Mouse (Mus musculus) heart, embryonic 13.5 days (tissue): ENCODE measurements around the gene Tulp4. TPM values are rescaled to one million over a fixed set of nuclear protein-coding genes. Genes with fewer than 3 reads are reported as not detected.

ENCODE experiments used
- ATAC-seq: fragments of 200-750 bp; cut with Nextera tagmentation; 2 replicates; pipeline ENCODE4 v1.8.0; 2017; ENCODE audit warnings: moderate TSS enrichment; ENCODE audit not compliant: insufficient number of reproducible peaks, low FRiP score, low TSS enrichment; ENCODE audit errors: extremely low read depth
- H3K27ac ChIP-seq: fragments of 300-500 bp; sonication (generic); replicated peaks from 2 replicates; pipeline ENCODE4 v1.5.1; 2015; ENCODE audit warnings: moderate library complexity, mild to moderate bottlenecking, inconsistent platforms
- H3K27me3 ChIP-seq: fragments of 300-500 bp; sonication (generic); replicated peaks from 2 replicates; pipeline ENCODE4 v1.6.1; 2015; ENCODE audit warnings: mild to moderate bottlenecking, inconsistent platforms
- H3K36me3 ChIP-seq: fragments of 300-500 bp; sonication (generic); 2 replicates; pipeline ENCODE4 v1.6.1; 2015; ENCODE audit warnings: mild to moderate bottlenecking, inconsistent platforms
- H3K4me1 ChIP-seq: fragments of 300-500 bp; sonication (generic); 2 replicates; pipeline ENCODE4 v1.6.1; 2015; ENCODE audit warnings: inconsistent platforms
- H3K4me2 ChIP-seq: fragments of 300-500 bp; sonication (generic); 2 replicates; pipeline ENCODE4 v1.6.1; 2015; ENCODE audit warnings: inconsistent platforms, mild to moderate bottlenecking, moderate library complexity
- H3K4me3 ChIP-seq: fragments of 300-500 bp; sonication (generic); 2 replicates; pipeline ENCODE4 v1.5.1; 2015; ENCODE audit warnings: moderate library complexity, mild to moderate bottlenecking, inconsistent platforms
- H3K9ac ChIP-seq: fragments of 300-500 bp; sonication (generic); 2 replicates; pipeline ENCODE4 v1.6.1; 2015; ENCODE audit warnings: inconsistent platforms, mild to moderate bottlenecking, moderate library complexity
- H3K9me3 ChIP-seq: fragments of 300-500 bp; sonication (generic); 2 replicates; pipeline ENCODE4 v1.6.1; 2016; ENCODE audit warnings: inconsistent platforms
- WGBS: fragments of 180-500 bp; shearing (Covaris S2); methylation state at CpG from one replicate; pipeline ENCODE4 v1.1.7; 2015; ENCODE audit warnings: mixed read lengths; 5-methylcytosine and 5-hydroxymethylcytosine counted together
- polyA plus RNA-seq: library from polyadenylated mRNA; unstranded; fragments of >200 nt; fragmentation: Nextera tagmentation; extraction: Ambion mirVana; gene quantifications from 2 replicates; pipeline ENCODE4 v1.2.1, GENCODE M21; 2015

Tulp4 gene
- polyA plus RNA-seq: 60.6 and 68.2 TPM in 2 replicates

- peak; percentile 95 for ATAC-seq
- H3K27me3 ChIP-seq: peaks cover 9% of the 10 kb centered on the region; the same call in 1 of the 2 replicates
- peak within 1 kb of the TSS; percentile 98 for H3K9ac ChIP-seq
- peak within 1 kb of the TSS; percentile 89 for H3K4me3 ChIP-seq
- peaks cover 24% of the 10 kb centered on the region for H3K4me1 ChIP-seq
- H3K27ac ChIP-seq: peak within 1 kb of the TSS; percentile 95
- peak within 1 kb of the TSS; percentile 75 for H3K4me2 ChIP-seq
- under 1% methylated on average over 44 of the region's 76 CpGs for WGBS
- H3K9me3 ChIP-seq: no peaks in the 10 kb centered on the region
- peaks cover 10% of the 10 kb centered on the region for H3K36me3 ChIP-seq
Observed at GRCm38 (mm10) chr17:6106361-6107014, at the start of gene Tulp4. Tulp4 (plus strand) TSS chr17:6106437.

- no peak for ATAC-seq
- Histone ChIP-seq H3K4me1 (no peaks in the 10 kb centered on the region; the same call in 1 of the 2 replicates), H3K9ac (no peak overlapping the region), H3K4me3 (no peak overlapping the region), H3K36me3 (peaks cover 58% of the 10 kb centered on the region), H3K9me3 (no peaks in the 10 kb centered on the region), H3K27me3 (no peaks in the 10 kb centered on the region), H3K27ac (no peak overlapping the region), H3K4me2 (no peak overlapping the region)
- 42% methylated on average over 8 of the region's 8 CpGs for WGBS
Observed at GRCm38 (mm10) chr17:6062793-6063192, 43.4 kb upstream of the Tulp4 start.

GRCm38 (mm10) chr17:6063532-6063931, 42.7 kb upstream of the Tulp4 start:
- Histone ChIP-seq H3K4me1 (no peaks in the 10 kb centered on the region; the same call in 1 of the 2 replicates), H3K27me3 (no peaks in the 10 kb centered on the region), H3K9ac (no peak overlapping the region), H3K4me3 (no peak overlapping the region), H3K27ac (no peak overlapping the region), H3K9me3 (no peaks in the 10 kb centered on the region), H3K36me3 (peaks cover 64% of the 10 kb centered on the region), H3K4me2 (no peak overlapping the region)
- ATAC-seq: no peak
- WGBS: 86% methylated on average over 5 of the region's 5 CpGs

GRCm38 (mm10) chr17:6066021-6066420, 40.2 kb upstream of the Tulp4 start:
- no peaks in the 10 kb centered on the region; the same call in 1 of the 2 replicates for H3K4me1 ChIP-seq
- peaks cover 78% of the 10 kb centered on the region for H3K36me3 ChIP-seq
- no peak overlapping the region for H3K27ac ChIP-seq
- H3K4me3 ChIP-seq: no peak overlapping the region
- no peak for ATAC-seq
- no peak overlapping the region for H3K9ac ChIP-seq
- no peaks in the 10 kb centered on the region for H3K9me3 ChIP-seq
- no peak overlapping the region for H3K4me2 ChIP-seq
- 84% methylated on average over 2 of the region's 2 CpGs for WGBS
- no peaks in the 10 kb centered on the region for H3K27me3 ChIP-seq

GRCm38 (mm10) chr17:6067613-6068012, 38.6 kb upstream of the Tulp4 start:
- no peak for ATAC-seq
- Histone ChIP-seq H3K27me3 (no peaks in the 10 kb centered on the region), H3K36me3 (peaks cover 77% of the 10 kb centered on the region), H3K4me2 (no peak overlapping the region), H3K27ac (no peak overlapping the region), H3K4me1 (no peaks in the 10 kb centered on the region; the same call in 1 of the 2 replicates), H3K4me3 (no peak overlapping the region), H3K9me3 (no peaks in the 10 kb centered on the region), H3K9ac (no peak overlapping the region)
- 81% methylated on average over 7 of the region's 7 CpGs for WGBS

GRCm38 (mm10) chr17:6069866-6070265, 36.4 kb upstream of the Tulp4 start:
- Histone ChIP-seq H3K4me1 (no peaks in the 10 kb centered on the region), H3K9ac (no peak overlapping the region), H3K4me3 (no peak overlapping the region), H3K27ac (no peak overlapping the region), H3K36me3 (peaks cover 73% of the 10 kb centered on the region), H3K4me2 (no peak overlapping the region), H3K27me3 (no peaks in the 10 kb centered on the region), H3K9me3 (no peaks in the 10 kb centered on the region)
- WGBS: 87% methylated on average over 6 of the region's 6 CpGs
- no peak for ATAC-seq

- H3K4me3 ChIP-seq: no peak overlapping the region
- H3K9me3 ChIP-seq: no peaks in the 10 kb centered on the region
- 72% methylated on average over 7 of the region's 7 CpGs for WGBS
- ATAC-seq: no peak
- H3K36me3 ChIP-seq: peaks cover 42% of the 10 kb centered on the region
- H3K9ac ChIP-seq: no peak overlapping the region
- H3K4me2 ChIP-seq: no peak overlapping the region
- peaks cover 6% of the 10 kb centered on the region for H3K4me1 ChIP-seq
- no peak overlapping the region for H3K27ac ChIP-seq
- H3K27me3 ChIP-seq: no peaks in the 10 kb centered on the region
Observed at GRCm38 (mm10) chr17:6073405-6073804, 32.8 kb upstream of the Tulp4 start.

- H3K27ac ChIP-seq: peak within 1 kb of the TSS; percentile 80
- no peaks in the 10 kb centered on the region for H3K9me3 ChIP-seq
- H3K9ac ChIP-seq: peak within 1 kb of the TSS; percentile 94
- WGBS: 1% methylated on average over 70 of the region's 70 CpGs
- H3K36me3 ChIP-seq: peaks cover 13% of the 10 kb centered on the region
- H3K4me3 ChIP-seq: peak within 1 kb of the TSS; percentile 84
- H3K4me1 ChIP-seq: peaks cover 21% of the 10 kb centered on the region
- H3K4me2 ChIP-seq: peak within 1 kb of the TSS; percentile 79
- ATAC-seq: peak; percentile 99
- no peaks in the 10 kb centered on the region for H3K27me3 ChIP-seq
Observed at GRCm38 (mm10) chr17:6079287-6080122, 26.7 kb upstream of the Tulp4 start, which contains the start of the genes Serac1 and Gtf2h5. Serac1 (minus strand) TSS chr17:6079741. Gtf2h5 (plus strand) TSS chr17:6079786.

- H3K36me3 ChIP-seq: peaks cover 49% of the 10 kb centered on the region
- whole genome bisulfite sequencing: 81% methylated on average over 5 of the region's 5 CpGs
- no peaks in the 10 kb centered on the region for H3K27me3 ChIP-seq
- H3K4me3 ChIP-seq: no peak overlapping the region
- no peak overlapping the region for H3K27ac ChIP-seq
- H3K4me2 ChIP-seq: no peak overlapping the region
- no peak for ATAC-seq
- no peak overlapping the region for H3K9ac ChIP-seq
- H3K9me3 ChIP-seq: no peaks in the 10 kb centered on the region
- peaks cover 15% of the 10 kb centered on the region for H3K4me1 ChIP-seq
Observed at GRCm38 (mm10) chr17:6083323-6083890, 22.8 kb upstream of the Tulp4 start.

- no peaks in the 10 kb centered on the region for H3K27me3 ChIP-seq
- H3K4me2 ChIP-seq: no peak overlapping the region
- no peak overlapping the region for H3K4me3 ChIP-seq
- H3K9me3 ChIP-seq: no peaks in the 10 kb centered on the region
- H3K4me1 ChIP-seq: no peaks in the 10 kb centered on the region
- no peak overlapping the region for H3K27ac ChIP-seq
- ATAC-seq: no peak
- no peak overlapping the region for H3K9ac ChIP-seq
- 84% methylated on average over 6 of the region's 6 CpGs for WGBS
- peaks cover 21% of the 10 kb centered on the region for H3K36me3 ChIP-seq
Observed at GRCm38 (mm10) chr17:6091604-6092003, 14.6 kb upstream of the Tulp4 start.

GRCm38 (mm10) chr17:6095579-6095978, 10.7 kb upstream of the Tulp4 start:
- Histone ChIP-seq H3K27me3 (no peaks in the 10 kb centered on the region), H3K27ac (no peak overlapping the region), H3K4me3 (no peak overlapping the region), H3K36me3 (peaks cover 3% of the 10 kb centered on the region; the same call in 1 of the 2 replicates), H3K9ac (no peak overlapping the region), H3K9me3 (no peaks in the 10 kb centered on the region), H3K4me2 (no peak overlapping the region), H3K4me1 (no peaks in the 10 kb centered on the region)
- no peak for ATAC-seq
